Mouse (Mus musculus) heart, embryonic 15.5 days (tissue): ENCODE data around the gene Polr3h. TPM values are rescaled to one million over a fixed set of nuclear protein-coding genes. Genes with fewer than 3 reads are reported as not detected.
A peak's percentile ranks its signal among the peaks of the same experiment; 100 is the strongest.

Experiments
- ATAC-seq: fragments of 200-750 bp; cut with Nextera tagmentation; replicated peaks from 2 replicates; pipeline ENCODE4 v1.8.0; 2017; ENCODE audit warnings: low read depth, moderate TSS enrichment; ENCODE audit not compliant: insufficient number of reproducible peaks, insufficient read depth, low FRiP score
- H3K27ac ChIP-seq: fragments of 300-500 bp; sonication (generic); 2 replicates; pipeline ENCODE4 v1.5.1; 2015; ENCODE audit warnings: mild to moderate bottlenecking, inconsistent platforms
- H3K27me3 ChIP-seq: fragments of 300-500 bp; sonication (generic); 2 replicates; pipeline ENCODE4 v1.6.1; 2015; ENCODE audit warnings: inconsistent platforms
- H3K36me3 ChIP-seq: fragments of 300-500 bp; sonication (generic); 2 replicates; pipeline ENCODE4 v1.6.1; 2015; ENCODE audit warnings: mild to moderate bottlenecking, inconsistent platforms
- H3K4me1 ChIP-seq: fragments of 300-500 bp; sonication (generic); replicated peaks from 2 replicates; pipeline ENCODE4 v1.6.1; 2015; ENCODE audit warnings: inconsistent platforms
- H3K4me2 ChIP-seq: fragments of 300-500 bp; sonication (generic); 2 replicates; pipeline ENCODE4 v1.6.1; 2015; ENCODE audit warnings: inconsistent platforms, mild to moderate bottlenecking, moderate library complexity
- H3K4me3 ChIP-seq: fragments of 300-500 bp; sonication (generic); 2 replicates; pipeline ENCODE4 v1.5.1; 2015; ENCODE audit warnings: mild to moderate bottlenecking, inconsistent platforms
- H3K9ac ChIP-seq: fragments of 300-500 bp; sonication (generic); 2 replicates; pipeline ENCODE4 v1.6.1; 2015; ENCODE audit warnings: mild to moderate bottlenecking, inconsistent platforms
- H3K9me3 ChIP-seq: fragments of 300-500 bp; sonication (generic); replicated peaks from 2 replicates; pipeline ENCODE4 v1.6.1; 2016; ENCODE audit warnings: inconsistent platforms
- WGBS: fragments of 180-500 bp; shearing (Covaris S2); methylation state at CpG from one replicate; pipeline ENCODE4 v1.1.7; 2015; ENCODE audit warnings: mixed read lengths; 5-methylcytosine and 5-hydroxymethylcytosine counted together
- polyA plus RNA-seq: library from polyadenylated mRNA; unstranded; fragments of >200 nt; fragmentation: Nextera tagmentation; extraction: Ambion mirVana; gene quantifications from 2 replicates; pipeline ENCODE4 v1.2.1, GENCODE M21; 2015

Polr3h gene
- polyA plus RNA-seq, 1 experiment from 2014 or later, result 145 TPM

GRCm38 (mm10) chr15:81851375-81851774, 74.7 kb downstream of the Polr3h start:
- H3K27me3 ChIP-seq, result no peaks in the 10 kb centered on the region
- no peak overlapping the region for H3K27ac ChIP-seq
- no peak overlapping the region for H3K4me2 ChIP-seq
- H3K9ac ChIP-seq, result no peak overlapping the region
- ATAC-seq, result no peak
- H3K9me3 ChIP-seq, result no peaks in the 10 kb centered on the region
- H3K36me3 ChIP-seq, result peaks cover 49% of the 10 kb centered on the region
- peaks cover 36% of the 10 kb centered on the region for H3K4me1 ChIP-seq
- no peak overlapping the region for H3K4me3 ChIP-seq
- WGBS, result 93% methylated on average over 15 of the region's 15 CpGs

- Histone ChIP-seq H3K36me3 (peaks cover 49% of the 10 kb centered on the region), H3K27ac (no peak overlapping the region), H3K9me3 (no peaks in the 10 kb centered on the region), H3K4me2 (no peak overlapping the region), H3K4me1 (peaks cover 38% of the 10 kb centered on the region), H3K9ac (no peak overlapping the region), H3K4me3 (no peak overlapping the region), H3K27me3 (no peaks in the 10 kb centered on the region)
- no peak for ATAC-seq
- WGBS, result 76% methylated on average over 14 of the region's 14 CpGs
These were observed 75.3 kb downstream of the Polr3h start for GRCm38 (mm10) chr15:81850718-81851117.

- WGBS, result 79% methylated on average over 9 of the region's 9 CpGs
- ATAC-seq, result no peak
- Histone ChIP-seq H3K4me3 (no peak overlapping the region), H3K4me2 (no peak overlapping the region), H3K9ac (no peak overlapping the region), H3K27me3 (no peaks in the 10 kb centered on the region), H3K9me3 (no peaks in the 10 kb centered on the region), H3K36me3 (peaks cover 46% of the 10 kb centered on the region), H3K4me1 (peaks cover 33% of the 10 kb centered on the region), H3K27ac (peak overlapping the region; percentile 18; the same call in 1 of the 2 replicates)
These were observed 76.9 kb downstream of the Polr3h start for GRCm38 (mm10) chr15:81849104-81849503.

- no peak for ATAC-seq
- Histone ChIP-seq H3K4me3 (no peak overlapping the region), H3K4me1 (peaks cover 33% of the 10 kb centered on the region), H3K4me2 (no peak overlapping the region), H3K27ac (no peak overlapping the region), H3K27me3 (no peaks in the 10 kb centered on the region), H3K36me3 (peaks cover 46% of the 10 kb centered on the region), H3K9me3 (no peaks in the 10 kb centered on the region), H3K9ac (no peak overlapping the region)
- 36% methylated on average over 7 of the region's 7 CpGs for WGBS
These were observed 77.7 kb downstream of the Polr3h start for GRCm38 (mm10) chr15:81848301-81848700.

GRCm38 (mm10) chr15:81847861-81848260, 78.2 kb downstream of the Polr3h start:
- Histone ChIP-seq H3K4me3 (no peak overlapping the region), H3K9ac (no peak overlapping the region), H3K27me3 (no peaks in the 10 kb centered on the region), H3K27ac (no peak overlapping the region), H3K9me3 (no peaks in the 10 kb centered on the region), H3K36me3 (peaks cover 43% of the 10 kb centered on the region), H3K4me2 (no peak overlapping the region), H3K4me1 (peaks cover 30% of the 10 kb centered on the region)
- no peak for ATAC-seq
- 83% methylated on average over 5 of the region's 5 CpGs for WGBS

- no peak for ATAC-seq
- 89% methylated on average over 4 of the region's 4 CpGs for WGBS
- Histone ChIP-seq H3K4me2 (no peak overlapping the region), H3K36me3 (peaks cover 40% of the 10 kb centered on the region), H3K27me3 (no peaks in the 10 kb centered on the region), H3K9ac (no peak overlapping the region), H3K9me3 (no peaks in the 10 kb centered on the region), H3K4me1 (peaks cover 25% of the 10 kb centered on the region), H3K4me3 (no peak overlapping the region), H3K27ac (no peak overlapping the region)
These were observed 78.9 kb downstream of the Polr3h start for GRCm38 (mm10) chr15:81847161-81847560.

GRCm38 (mm10) chr15:81846755-81847154, 79.3 kb downstream of the Polr3h start:
- Histone ChIP-seq H3K36me3 (peaks cover 36% of the 10 kb centered on the region), H3K27me3 (no peaks in the 10 kb centered on the region), H3K4me3 (no peak overlapping the region), H3K27ac (no peak overlapping the region), H3K9me3 (no peaks in the 10 kb centered on the region), H3K4me1 (peaks cover 25% of the 10 kb centered on the region), H3K4me2 (no peak overlapping the region), H3K9ac (no peak overlapping the region)
- ATAC-seq, result no peak
- WGBS, result 77% methylated on average over 9 of the region's 9 CpGs

GRCm38 (mm10) chr15:81845724-81846123, 80.3 kb downstream of the Polr3h start:
- H3K4me3 ChIP-seq, result no peak overlapping the region
- ATAC-seq, result peak; percentile 33; the same call in 1 of the 2 replicates

GRCm38 (mm10) chr15:81845033-81845625, 80.9 kb downstream of the Polr3h start:
- H3K27ac ChIP-seq, result peak overlapping the region; percentile 29; the same call in 1 of the 2 replicates
- no peak overlapping the region for H3K9ac ChIP-seq
- no peaks in the 10 kb centered on the region for H3K9me3 ChIP-seq
- WGBS, result 70% methylated on average over 5 of the region's 5 CpGs
- peaks cover 26% of the 10 kb centered on the region for H3K4me1 ChIP-seq
- H3K36me3 ChIP-seq, result peaks cover 20% of the 10 kb centered on the region
- no peak overlapping the region for H3K4me2 ChIP-seq
- ATAC-seq, result no peak
- H3K4me3 ChIP-seq, result no peak overlapping the region
- H3K27me3 ChIP-seq, result no peaks in the 10 kb centered on the region

More at GRCm38 (mm10) chr15:81845724-81846123, 80.3 kb downstream of the Polr3h start:
- Histone ChIP-seq H3K4me2 (no peak overlapping the region), H3K27ac (peak overlapping the region; percentile 29; the same call in 1 of the 2 replicates), H3K9me3 (no peaks in the 10 kb centered on the region), H3K27me3 (no peaks in the 10 kb centered on the region), H3K4me1 (peaks cover 24% of the 10 kb centered on the region), H3K9ac (no peak overlapping the region), H3K36me3 (peaks cover 25% of the 10 kb centered on the region)
- 23% methylated on average over 4 of the region's 4 CpGs for WGBS

- WGBS, result 82% methylated on average over 7 of the region's 7 CpGs
These were observed 83.8 kb downstream of the Polr3h start for GRCm38 (mm10) chr15:81842275-81842674.

GRCm38 (mm10) chr15:81840306-81840705, 85.7 kb downstream of the Polr3h start:
- Histone ChIP-seq H3K4me2 (no peak overlapping the region), H3K4me1 (peaks cover 51% of the 10 kb centered on the region), H3K4me3 (no peak overlapping the region), H3K27me3 (no peaks in the 10 kb centered on the region), H3K27ac (peak overlapping the region; percentile 89), H3K36me3 (no peaks in the 10 kb centered on the region), H3K9ac (no peak overlapping the region), H3K9me3 (no peaks in the 10 kb centered on the region)
- WGBS, result 91% methylated on average over 7 of the region's 7 CpGs
- ATAC-seq, result no peak

More at GRCm38 (mm10) chr15:81842275-81842674, 83.8 kb downstream of the Polr3h start:
- Histone ChIP-seq H3K9ac (no peak overlapping the region), H3K4me2 (no peak overlapping the region), H3K9me3 (no peaks in the 10 kb centered on the region), H3K4me1 (peaks cover 38% of the 10 kb centered on the region), H3K36me3 (peaks cover 1% of the 10 kb centered on the region; the same call in 1 of the 2 replicates), H3K27me3 (no peaks in the 10 kb centered on the region), H3K27ac (no peak overlapping the region), H3K4me3 (no peak overlapping the region)
- ATAC-seq, result no peak

- ATAC-seq, result peak; percentile 87
- no peaks in the 10 kb centered on the region for H3K27me3 ChIP-seq
- peaks cover 55% of the 10 kb centered on the region for H3K4me1 ChIP-seq
- H3K9ac ChIP-seq, result peak overlapping the region; percentile 33; the same call in 1 of the 2 replicates
- no peak overlapping the region for H3K4me3 ChIP-seq
- peak overlapping the region; percentile 89 for H3K27ac ChIP-seq
- 0 out of 2 replicates have a peak overlapping the region, but pooled peaks have one; percentile 10 for H3K4me2 ChIP-seq
- WGBS, result 39% methylated on average over 5 of the region's 5 CpGs
- no peaks in the 10 kb centered on the region for H3K9me3 ChIP-seq
- H3K36me3 ChIP-seq, result no peaks in the 10 kb centered on the region
These were observed 86.4 kb downstream of the Polr3h start for GRCm38 (mm10) chr15:81839634-81840033.
